Mouse (Mus musculus) MEL (cell line): Measurements from ENCODE around the gene Mboat2. TPM values are rescaled to one million over a fixed set of nuclear protein-coding genes. Genes with fewer than 3 reads are reported as not detected.

ENCODE experiments used
- DNase-seq: peaks from one replicate; pipeline ENCODE4 v3.0.0; 2011; ENCODE audit warnings: low read depth, low spot score
- H3K27ac ChIP-seq: 2 replicates; pipeline ENCODE4 v1.5.1; 2012; ENCODE audit warnings: low read depth, mild to moderate bottlenecking, control low read depth, low read length, moderate library complexity; ENCODE audit not compliant: control insufficient read depth
- H3K27me3 ChIP-seq, 2 experiments: fragments of 150-350 bp in 1 of 2; sonication (generic) in 1 of 2; 2 replicates each; pipeline ENCODE4 v1.6.1; 2012; ENCODE audit warnings: low read length in 2 of 2, mild to moderate bottlenecking in 2 of 2, improper control_type of control experiment in 1 of 2, moderate library complexity in 1 of 2; ENCODE audit not compliant: insufficient read depth in 2 of 2, control insufficient read depth in 1 of 2
- H3K36me3 ChIP-seq, 2 experiments: 2 replicates each; pipeline ENCODE4 v1.6.1; 2012 to 2014; ENCODE audit warnings: low read length in 2 of 2, improper control_type of control experiment in 1 of 2, inconsistent platforms in 1 of 2, mild to moderate bottlenecking in 1 of 2; ENCODE audit not compliant: insufficient read depth in 2 of 2, control insufficient read depth in 1 of 2
- H3K4me1 ChIP-seq, 2 experiments: fragments of 150-350 bp in 1 of 2; sonication (generic) in 1 of 2; 2 replicates each; pipeline ENCODE4 v1.6.1; 2012; ENCODE audit warnings: low read length in 2 of 2, improper control_type of control experiment in 1 of 2, mild to moderate bottlenecking in 1 of 2; ENCODE audit not compliant: insufficient read depth in 2 of 2, control insufficient read depth in 1 of 2
- H3K4me3 ChIP-seq, 2 experiments: fragments of 150-350 bp in 1 of 2; sonication (generic) in 1 of 2; 2 replicates each; pipeline ENCODE4 v1.5.1; 2012; ENCODE audit warnings: low read depth in 2 of 2, low read length in 2 of 2, mild to moderate bottlenecking in 2 of 2, moderate library complexity in 2 of 2, control low read depth in 1 of 2, improper control_type of control experiment in 1 of 2; ENCODE audit not compliant: control insufficient read depth in 1 of 2, insufficient read depth in 1 of 2
- H3K79me2 ChIP-seq: 2 replicates; pipeline ENCODE4 v1.6.1; 2012; ENCODE audit warnings: mild to moderate bottlenecking, low read length, moderate library complexity; ENCODE audit not compliant: control insufficient read depth, poor library complexity, insufficient read depth
- H3K9ac ChIP-seq: 2 replicates; pipeline ENCODE4 v1.6.1; 2012; ENCODE audit warnings: low read depth, mild to moderate bottlenecking, control low read depth, low read length, moderate library complexity; ENCODE audit not compliant: control insufficient read depth, poor library complexity, severe bottlenecking
- H3K9me3 ChIP-seq: fragments of 150-350 bp; sonication (generic); replicated peaks from 2 replicates; pipeline ENCODE4 v1.6.1; 2012; ENCODE audit warnings: mild to moderate bottlenecking, low read length, improper control_type of control experiment, moderate library complexity; ENCODE audit not compliant: insufficient read depth
- E2F4 ChIP-seq: IDR thresholded peaks from 2 replicates; pipeline ENCODE4 v1.6.1; 2011; ENCODE audit warnings: low read depth, low read length, improper control_type of control experiment, borderline replicate concordance
- ELF1 ChIP-seq: IDR thresholded peaks from 2 replicates; pipeline ENCODE4 v1.6.1; 2014; ENCODE audit warnings: low read depth, mild to moderate bottlenecking, inconsistent platforms, low read length, improper control_type of control experiment, moderate library complexity
- EP300 ChIP-seq, 2 experiments: IDR thresholded peaks; 2 replicates each; pipeline ENCODE4 v1.6.1; 2011; ENCODE audit warnings: improper control_type of control experiment in 2 of 2, low read length in 2 of 2, low read depth in 1 of 2, mild to moderate bottlenecking in 1 of 2
- ETS1 ChIP-seq: IDR thresholded peaks from 2 replicates; pipeline ENCODE4 v1.6.1; 2012; ENCODE audit warnings: low read depth, mild to moderate bottlenecking, inconsistent platforms, low read length, improper control_type of control experiment, moderate library complexity
- GATA1 ChIP-seq: IDR thresholded peaks from 2 replicates; pipeline ENCODE4 v1.6.1; 2011; ENCODE audit warnings: low read depth, low read length, improper control_type of control experiment
- HCFC1 ChIP-seq: IDR thresholded peaks from 2 replicates; pipeline ENCODE4 v1.6.1; 2012; ENCODE audit warnings: low read depth, mild to moderate bottlenecking, inconsistent platforms, low read length, improper control_type of control experiment, moderate library complexity
- KAT2A ChIP-seq: conservative IDR thresholded peaks from 2 replicates; pipeline ENCODE4 v1.6.1; 2012; ENCODE audit warnings: low read depth, low read length, improper control_type of control experiment, inconsistent platforms
- MEF2A ChIP-seq: IDR thresholded peaks from 2 replicates; pipeline ENCODE4 v1.6.1; 2014; ENCODE audit warnings: low read depth, mild to moderate bottlenecking, inconsistent platforms, low read length, improper control_type of control experiment; ENCODE audit not compliant: poor library complexity, insufficient replicate concordance, severe bottlenecking; ENCODE audit errors: extremely low read depth
- MYC ChIP-seq: IDR thresholded peaks from 2 replicates; pipeline ENCODE4 v1.6.1; 2011; ENCODE audit warnings: low read depth, mild to moderate bottlenecking, low read length, improper control_type of control experiment, moderate library complexity
- POLR2AphosphoS2 ChIP-seq: IDR thresholded peaks from 2 replicates; pipeline ENCODE4 v1.6.1; 2011; ENCODE audit warnings: low read length, improper control_type of control experiment
- RAD21 ChIP-seq: IDR thresholded peaks from 2 replicates; pipeline ENCODE4 v1.6.1; 2011; ENCODE audit warnings: mild to moderate bottlenecking, low read depth, low read length, improper control_type of control experiment
- RCOR1 ChIP-seq: IDR thresholded peaks from 2 replicates; pipeline ENCODE4 v1.6.1; 2012; ENCODE audit warnings: low read depth, mild to moderate bottlenecking, inconsistent platforms, low read length, improper control_type of control experiment
- TBP ChIP-seq: IDR thresholded peaks from 2 replicates; pipeline ENCODE4 v1.8.0; 2011; ENCODE audit warnings: low read depth, low read length, improper control_type of control experiment
- TCF12 ChIP-seq: IDR thresholded peaks from 2 replicates; pipeline ENCODE4 v1.6.1; 2014; ENCODE audit warnings: low read depth, mild to moderate bottlenecking, inconsistent platforms, low read length, improper control_type of control experiment, moderate library complexity
- UBTF ChIP-seq: IDR thresholded peaks from 2 replicates; pipeline ENCODE4 v1.6.1; 2012; ENCODE audit warnings: low read depth, mild to moderate bottlenecking, inconsistent platforms, low read length, improper control_type of control experiment, moderate library complexity, borderline replicate concordance; ENCODE audit not compliant: insufficient read depth
- USF1 ChIP-seq: IDR thresholded peaks from 2 replicates; pipeline ENCODE4 v1.6.1; 2014; ENCODE audit warnings: low read depth, mild to moderate bottlenecking, inconsistent platforms, low read length, improper control_type of control experiment, moderate library complexity
- ZC3H11A ChIP-seq: IDR thresholded peaks from 2 replicates; pipeline ENCODE4 v1.6.1; 2012; ENCODE audit warnings: low read depth, mild to moderate bottlenecking, inconsistent platforms, low read length, improper control_type of control experiment
- ZMIZ1 ChIP-seq: IDR thresholded peaks from 2 replicates; pipeline ENCODE4 v1.6.1; 2012; ENCODE audit warnings: low read depth, mild to moderate bottlenecking, inconsistent platforms, low read length, improper control_type of control experiment, moderate library complexity
- ZNF384 ChIP-seq: IDR thresholded peaks from 2 replicates; pipeline ENCODE4 v1.6.1; 2012; ENCODE audit warnings: low read depth, mild to moderate bottlenecking, inconsistent platforms, low read length, improper control_type of control experiment
- polyA plus RNA-seq, 2 experiments: library from polyadenylated mRNA; stranded (reverse) in 1 of 2; unstranded in 1 of 2; fragments of >175 nt in 1 of 2; fragments of >200 nt in 1 of 2; gene quantifications; 2 replicates each; pipeline versions ENCODE4 v1.2.1 to v1.2.4; 2012; ENCODE audit warnings: low replicate concordance in 2 of 2, low read depth in 1 of 2; ENCODE audit not compliant: insufficient read length in 2 of 2, insufficient read depth in 1 of 2, missing spikeins in 1 of 2
- total RNA-seq: library from RNA; depleted of rRNA; stranded (reverse); fragments of 300-350 nt; gene quantifications from 2 replicates; pipeline ENCODE4 v1.2.3, GENCODE M21; 2012

Mboat2 gene
- total and polyA plus RNA-seq, 3 experiments: 13.5 TPM; not detected in 1

DNA sequence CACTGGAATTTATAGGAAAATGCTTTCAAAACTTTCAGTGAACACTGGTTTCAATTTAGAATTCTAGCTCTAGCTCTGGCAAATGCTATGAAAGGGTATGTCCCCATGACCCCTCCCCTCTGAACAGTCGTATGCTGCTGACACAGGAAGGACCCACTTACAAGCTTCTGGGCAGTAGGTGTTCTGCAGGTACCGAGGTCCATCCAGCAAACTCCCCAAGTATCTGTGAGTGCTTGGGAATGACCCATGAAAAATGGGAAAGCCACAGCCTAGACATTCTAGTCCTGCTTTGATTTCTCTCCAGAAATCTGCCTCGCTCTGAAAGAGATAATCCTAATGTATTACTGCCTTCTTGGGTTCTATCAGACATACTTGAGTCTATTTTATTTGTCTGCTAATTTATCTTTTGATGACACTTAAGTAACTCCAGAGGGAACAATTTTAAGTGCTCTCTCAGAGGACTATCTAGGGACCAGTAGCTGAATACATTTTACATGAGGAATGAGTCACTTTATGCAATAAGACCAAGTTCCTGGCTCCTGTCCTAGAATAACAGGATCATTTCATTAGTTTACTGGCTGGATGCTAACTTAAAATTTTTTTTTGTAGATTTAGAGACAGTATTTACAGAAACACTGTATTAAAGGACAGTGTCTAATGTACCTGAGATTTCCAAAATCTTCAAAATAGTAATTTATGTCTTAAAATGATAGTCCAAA is 6.9 kb upstream of the Mboat2 start:
- H3K27me3 ChIP-seq: no peaks in the 10 kb centered on the region
- H3K9ac ChIP-seq: no peak overlapping the region
- no peaks in the 10 kb centered on the region for H3K79me2 ChIP-seq
- no peaks in the 10 kb centered on the region for H3K9me3 ChIP-seq
- no peak overlapping the region for H3K4me3 ChIP-seq
- H3K36me3 ChIP-seq: peaks cover 0 to 12% of the 10 kb centered on the region in 2 experiments; a peak in 2 of 4 replicates
- DNase-seq: no peak
- TF ChIP-seq ZC3H11A (no peak), TCF12 (no peak), RAD21 (no peak), TBP (no peak), ZMIZ1 (no peak), GATA1 (no peak), EP300 (IDR thresholded peaks at IDR 0.05; ENCODE audit: low read depth in 1 of 2, low read length in 2 of 2) (no peak), KAT2A (no peak), RCOR1 (no peak)
- TF ChIP-seq, all 39 proteins: peak for 0
- no peak overlapping the region for H3K27ac ChIP-seq
- H3K4me1 ChIP-seq: peaks cover 3 to 13% of the 10 kb centered on the region in 2 experiments

DNA sequence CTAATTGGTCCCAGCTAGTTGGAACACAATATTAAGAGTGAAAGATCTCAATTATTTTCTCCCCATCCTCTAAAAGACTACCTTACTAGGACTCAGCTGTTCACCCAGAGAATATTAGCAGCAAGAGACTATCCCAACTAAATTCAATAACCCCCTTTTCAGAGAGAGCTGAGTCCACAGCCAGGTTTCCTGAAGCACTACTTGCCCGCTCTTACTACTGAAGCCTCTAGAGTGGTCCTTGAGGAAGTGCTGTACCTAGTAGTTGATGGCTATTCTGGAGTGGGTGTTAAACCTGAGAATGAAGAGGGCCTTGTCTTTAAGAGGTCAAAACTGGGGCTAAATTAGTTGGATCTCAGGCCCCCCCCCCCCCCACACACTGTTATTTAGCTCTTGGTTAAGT is 593 bp upstream of the Mboat2 start:
- TF ChIP-seq POLR2AphosphoS2 (no peak), ELF1 (no peak), UBTF (no peak), ZNF384 (no peak), MYC (no peak), E2F4 (no peak), USF1 (no peak), ETS1 (no peak), HCFC1 (no peak), GATA1 (no peak), RCOR1 (no peak), MEF2A (no peak)
- Histone ChIP-seq H3K27ac (no peak overlapping the region), H3K9me3 (no peaks in the 10 kb centered on the region), H3K27me3 (no peaks in the 10 kb centered on the region), H3K9ac (no peak overlapping the region), H3K4me1 (peaks cover 12 to 17% of the 10 kb centered on the region in 2 experiments), H3K79me2 (no peaks in the 10 kb centered on the region; the same call in 1 of the 2 replicates), H3K36me3 (peaks cover 0 to 15% of the 10 kb centered on the region in 2 experiments; a peak in 2 of 4 replicates), H3K4me3 (no peak overlapping the region)
- DNase-seq: no peak
